Mouse (Mus musculus) erythroblast, embryonic 14.5 days (primary cell): ENCODE measurements around the gene Ccl17.

Source experiments
- GATA1 ChIP-seq: IDR thresholded peaks from 2 replicates; pipeline ENCODE4 v1.6.1; 2012; ENCODE audit warnings: low read length, inconsistent platforms, mixed read lengths
- TAL1 ChIP-seq: IDR thresholded peaks from 3 replicates; pipeline ENCODE4 v1.6.1; 2012; ENCODE audit warnings: low read length, inconsistent platforms, mixed read lengths

- no peak for TF ChIP-seq GATA1
- no peak for TF ChIP-seq TAL1
These were observed 29.6 kb upstream of the Ccl17 start for GRCm38 (mm10) chr8:94780491-94781154.
